Mouse (Mus musculus): Measurements from ENCODE around the gene Slc35a3. TPM values are rescaled to one million over a fixed set of nuclear protein-coding genes. Genes with fewer than 3 reads are reported as not detected.
"Not testable (repeated sequence)": the region's sequence is repeated elsewhere in the genome, so short reads cannot be mapped to it uniquely, and the experiment has no call there.

Slc35a3 gene
- polyA plus RNA-seq, 1 experiment from 2014 or later = 15.9 TPM

DNA sequence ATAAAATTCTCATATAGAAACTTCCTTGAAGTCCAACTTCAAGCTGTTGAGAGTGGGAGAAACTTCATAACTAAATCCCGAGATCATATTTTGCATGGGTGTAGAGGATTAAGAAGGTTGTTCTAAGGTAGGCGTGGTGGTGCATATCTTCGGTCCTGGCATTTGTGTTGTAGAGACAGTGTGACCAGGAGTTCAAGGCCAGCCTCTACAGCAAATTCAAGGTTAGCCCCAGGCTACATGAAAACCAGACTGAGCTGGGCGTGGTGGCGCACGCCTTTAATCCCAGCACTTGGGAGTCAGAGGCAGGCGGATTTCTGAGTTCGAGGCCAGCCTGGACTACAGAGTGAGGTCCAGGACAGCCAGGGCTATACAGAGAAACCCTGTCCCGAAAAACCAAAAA, 48.4 kb downstream of the Slc35a3 start:
- not testable (repeated sequence) for ATAC-seq (ENCODE audit: low FRiP score, low TSS enrichment)

DNA sequence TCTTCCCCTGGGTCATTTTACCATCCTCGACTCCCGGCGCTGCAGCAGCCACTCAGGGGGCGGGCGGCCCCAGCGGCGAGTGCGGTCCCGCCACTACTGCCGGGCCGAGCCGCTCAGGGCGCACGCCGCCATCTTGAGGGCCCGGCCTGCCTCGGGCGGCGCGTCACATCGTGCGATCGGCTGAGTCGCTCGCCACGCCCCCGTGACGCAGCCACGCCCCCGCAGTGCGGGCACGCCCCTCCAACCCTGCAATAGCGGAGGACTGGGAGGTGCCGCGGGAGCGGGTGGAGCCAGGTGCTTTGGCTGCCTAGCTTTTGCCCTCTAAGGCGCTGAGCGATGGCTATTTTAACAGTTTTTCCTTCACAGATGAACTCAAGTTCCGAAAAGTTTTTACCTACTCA, 50.2 kb downstream of the Slc35a3 start, which contains the start of gene Mfsd14a:
Gene Mfsd14a, minus strand, starts transcription at position 215 of the 401 bp plus-strand sequence.
- Histone ChIP-seq H3K36me3 (ENCODE audit: control insufficient read depth, insufficient read depth, low read length) (no peaks in the 10 kb centered on the region; the same call in 1 of the 2 replicates), H3K27me3 (ENCODE audit: control insufficient read depth, insufficient read depth, low read length) (no peaks in the 10 kb centered on the region), H3K4me3 (ENCODE audit: low read length) (peak within 1 kb of the TSS; percentile 98), H3K9me3 (ENCODE audit: control insufficient read depth, low read length) (no peaks in the 10 kb centered on the region), H3K4me1 (ENCODE audit: control insufficient read depth, insufficient read depth, low read length) (peaks cover 15% of the 10 kb centered on the region), H3K27ac (ENCODE audit: low read depth, low read length) (peak within 1 kb of the TSS; percentile 94), H3K9ac (ENCODE audit: low read depth, low read length) (peak within 1 kb of the TSS; percentile 99), H3K4me2 (replicated peaks; ENCODE audit: low read depth, low read length) (peak within 1 kb of the TSS; percentile 54)
- ATAC-seq (ENCODE audit: low FRiP score, low TSS enrichment) = peak; percentile 99
- under 1% methylated on average over 39 of the region's 39 CpGs for whole genome bisulfite sequencing

More for the DNA sequence above, 48.4 kb downstream of the Slc35a3 start:
- H3K4me1 ChIP-seq (ENCODE audit: control insufficient read depth, insufficient read depth, low read length) = peaks cover 15% of the 10 kb centered on the region
- H3K4me2 ChIP-seq (replicated peaks; ENCODE audit: low read depth, low read length); H3K4me3 ChIP-seq (ENCODE audit: low read length); H3K9ac ChIP-seq (ENCODE audit: low read depth, low read length); H3K9me3 ChIP-seq (ENCODE audit: control insufficient read depth, low read length); H3K36me3 ChIP-seq (ENCODE audit: control insufficient read depth, insufficient read depth, low read length); H3K27ac ChIP-seq (ENCODE audit: low read depth, low read length); H3K27me3 ChIP-seq (ENCODE audit: control insufficient read depth, insufficient read depth, low read length): not testable (repeated sequence)
- WGBS = 92% methylated on average over 9 of the region's 9 CpGs

DNA sequence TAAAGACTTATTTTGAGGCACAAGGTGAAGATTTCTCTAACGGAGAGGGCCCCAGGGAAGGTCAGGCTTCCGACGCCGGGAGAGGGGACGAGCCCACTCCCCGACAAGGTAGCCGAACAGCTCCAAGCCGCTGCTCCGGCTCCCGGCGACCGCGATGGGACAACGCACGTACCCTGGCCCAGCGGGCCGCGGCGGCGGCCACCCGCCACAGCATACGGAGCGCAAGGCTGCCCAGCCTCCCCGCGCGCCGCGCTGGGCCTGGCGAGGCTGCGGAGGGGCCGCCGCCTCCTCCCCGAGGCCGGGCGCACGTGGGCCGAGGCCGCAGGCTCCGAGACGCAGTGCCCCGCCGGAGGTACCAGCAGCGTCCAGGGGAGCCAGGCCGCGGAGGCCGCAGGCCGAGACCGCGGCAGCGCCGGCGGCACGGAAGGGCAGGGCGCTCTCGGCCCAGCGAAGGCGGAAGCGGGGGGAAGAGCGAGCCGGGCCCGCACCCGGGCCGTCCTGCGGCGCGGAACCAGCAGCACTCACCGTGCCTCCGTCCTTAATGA, 50.7 kb downstream of the Slc35a3 start:
- peak overlapping the region; percentile 98 for H3K4me3 ChIP-seq (ENCODE audit: low read length)
- WGBS = under 1% methylated on average over 59 of the region's 68 CpGs

DNA sequence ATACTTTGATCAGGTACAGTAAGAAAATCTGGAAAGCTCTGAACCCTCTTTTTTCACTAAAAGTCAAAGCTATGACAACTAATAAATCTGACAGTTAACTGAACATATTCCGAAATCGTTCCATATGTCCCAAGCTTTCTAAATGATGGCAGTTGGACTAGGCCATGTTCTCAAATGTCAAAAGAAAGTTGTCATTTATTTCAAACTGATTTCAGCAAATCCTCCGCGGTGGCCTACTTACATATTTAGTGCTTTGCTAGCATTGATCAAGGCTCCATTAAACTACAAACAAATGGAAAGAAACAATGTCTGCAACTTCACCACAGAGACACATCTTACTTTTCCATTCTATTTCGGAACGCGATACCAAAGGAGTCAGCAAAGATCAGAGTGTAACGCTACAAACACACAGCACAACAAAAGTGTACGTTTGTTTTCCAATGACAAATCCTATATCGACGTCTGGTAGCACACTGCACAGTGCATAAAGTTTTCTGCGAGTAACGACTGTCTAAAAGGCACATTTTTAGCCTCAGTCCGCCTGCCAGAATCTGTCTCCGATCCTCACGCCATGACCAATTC, 51.3 kb downstream of the Slc35a3 start:
- WGBS = 4% methylated on average over 16 of the region's 16 CpGs
- no peak for ATAC-seq (ENCODE audit: low FRiP score, low TSS enrichment)

More for the DNA sequence above, 50.7 kb downstream of the Slc35a3 start:
- Histone ChIP-seq H3K9me3 (ENCODE audit: control insufficient read depth, low read length) (no peaks in the 10 kb centered on the region), H3K27me3 (ENCODE audit: control insufficient read depth, insufficient read depth, low read length) (no peaks in the 10 kb centered on the region), H3K4me1 (ENCODE audit: control insufficient read depth, insufficient read depth, low read length) (peaks cover 15% of the 10 kb centered on the region), H3K36me3 (ENCODE audit: control insufficient read depth, insufficient read depth, low read length) (no peaks in the 10 kb centered on the region), H3K27ac (ENCODE audit: low read depth, low read length) (peak overlapping the region; percentile 94), H3K4me2 (replicated peaks; ENCODE audit: low read depth, low read length) (peak overlapping the region; percentile 54), H3K9ac (ENCODE audit: low read depth, low read length) (peak overlapping the region; percentile 99)
- peak; percentile 88 for ATAC-seq (ENCODE audit: low FRiP score, low TSS enrichment)

GRCm38 (mm10) chr3:116659856-116660430, 52.7 kb downstream of the Slc35a3 start:
- no peaks in the 10 kb centered on the region for H3K36me3 ChIP-seq (ENCODE audit: control insufficient read depth, insufficient read depth, low read length)
- 80% methylated on average over 13 of the region's 13 CpGs for WGBS
- H3K9me3 ChIP-seq (ENCODE audit: control insufficient read depth, low read length) = no peaks in the 10 kb centered on the region
- no peak overlapping the region for H3K27ac ChIP-seq (ENCODE audit: low read depth, low read length)
- no peak overlapping the region for H3K4me3 ChIP-seq (ENCODE audit: low read length)
- no peaks in the 10 kb centered on the region for H3K27me3 ChIP-seq (ENCODE audit: control insufficient read depth, insufficient read depth, low read length)
- H3K9ac ChIP-seq (ENCODE audit: low read depth, low read length) = no peak overlapping the region
- no peak for ATAC-seq (ENCODE audit: low FRiP score, low TSS enrichment)
- no peak overlapping the region for H3K4me2 ChIP-seq (replicated peaks; ENCODE audit: low read depth, low read length)
- H3K4me1 ChIP-seq (ENCODE audit: control insufficient read depth, insufficient read depth, low read length) = peaks cover 15% of the 10 kb centered on the region

More for the DNA sequence above, 51.3 kb downstream of the Slc35a3 start:
- H3K9me3 ChIP-seq (ENCODE audit: control insufficient read depth, low read length) = no peaks in the 10 kb centered on the region
- H3K4me1 ChIP-seq (ENCODE audit: control insufficient read depth, insufficient read depth, low read length) = peaks cover 15% of the 10 kb centered on the region
- peak overlapping the region; percentile 94 for H3K27ac ChIP-seq (ENCODE audit: low read depth, low read length)
- H3K9ac ChIP-seq (ENCODE audit: low read depth, low read length) = peak overlapping the region; percentile 99
- no peaks in the 10 kb centered on the region for H3K27me3 ChIP-seq (ENCODE audit: control insufficient read depth, insufficient read depth, low read length)
- peak overlapping the region; percentile 54 for H3K4me2 ChIP-seq (replicated peaks; ENCODE audit: low read depth, low read length)
- peak overlapping the region; percentile 98 for H3K4me3 ChIP-seq (ENCODE audit: low read length)
- no peaks in the 10 kb centered on the region for H3K36me3 ChIP-seq (ENCODE audit: control insufficient read depth, insufficient read depth, low read length)

- Histone ChIP-seq H3K9ac (ENCODE audit: low read depth, low read length) (no peak overlapping the region), H3K27ac (ENCODE audit: low read depth, low read length) (no peak overlapping the region), H3K36me3 (ENCODE audit: control insufficient read depth, insufficient read depth, low read length) (no peaks in the 10 kb centered on the region), H3K4me3 (ENCODE audit: low read length) (no peak overlapping the region), H3K4me1 (ENCODE audit: control insufficient read depth, insufficient read depth, low read length) (peaks cover 15% of the 10 kb centered on the region), H3K27me3 (ENCODE audit: control insufficient read depth, insufficient read depth, low read length) (no peaks in the 10 kb centered on the region), H3K9me3 (ENCODE audit: control insufficient read depth, low read length) (no peaks in the 10 kb centered on the region), H3K4me2 (replicated peaks; ENCODE audit: low read depth, low read length) (no peak overlapping the region)
- no peak for ATAC-seq (ENCODE audit: low FRiP score, low TSS enrichment)
- WGBS = 76% methylated on average over 15 of the region's 15 CpGs
Measured at GRCm38 (mm10) chr3:116658928-116659565, 53.6 kb downstream of the Slc35a3 start.

- no peak overlapping the region for H3K4me3 ChIP-seq (ENCODE audit: low read length)
- no peaks in the 10 kb centered on the region for H3K9me3 ChIP-seq (ENCODE audit: control insufficient read depth, low read length)
- peaks cover 15% of the 10 kb centered on the region for H3K4me1 ChIP-seq (ENCODE audit: control insufficient read depth, insufficient read depth, low read length)
- H3K9ac ChIP-seq (ENCODE audit: low read depth, low read length) = no peak overlapping the region
- H3K27ac ChIP-seq (ENCODE audit: low read depth, low read length) = no peak overlapping the region
- H3K36me3 ChIP-seq (ENCODE audit: control insufficient read depth, insufficient read depth, low read length) = no peaks in the 10 kb centered on the region
- WGBS = 74% methylated on average over 7 of the region's 7 CpGs
- ATAC-seq (ENCODE audit: low FRiP score, low TSS enrichment) = no peak
- no peak overlapping the region for H3K4me2 ChIP-seq (replicated peaks; ENCODE audit: low read depth, low read length)
- no peaks in the 10 kb centered on the region for H3K27me3 ChIP-seq (ENCODE audit: control insufficient read depth, insufficient read depth, low read length)
Measured at GRCm38 (mm10) chr3:116656184-116656965, 56.3 kb downstream of the Slc35a3 start.

DNA sequence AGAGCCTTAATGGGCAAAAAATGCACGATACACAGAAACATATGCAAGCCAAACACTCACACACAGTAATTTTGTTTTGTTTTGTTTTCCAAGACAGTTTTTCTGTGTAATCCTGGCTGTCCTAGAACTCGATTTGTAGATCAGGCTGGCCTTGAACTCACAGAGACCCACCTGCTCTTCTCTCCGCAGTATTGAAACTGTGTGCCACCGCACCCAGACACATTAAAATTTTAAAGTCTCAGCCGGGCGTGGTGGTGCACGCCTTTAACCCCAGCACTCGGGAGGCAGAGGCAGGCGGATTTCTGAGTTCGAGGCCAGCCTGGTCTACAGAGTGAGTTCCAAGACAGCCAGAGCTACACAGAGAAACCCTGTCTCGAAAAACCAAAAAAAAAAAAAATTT, 58.6 kb downstream of the Slc35a3 start:
- not testable (repeated sequence) for H3K4me1 ChIP-seq (ENCODE audit: control insufficient read depth, insufficient read depth, low read length); H3K27ac ChIP-seq (ENCODE audit: low read depth, low read length); H3K36me3 ChIP-seq (ENCODE audit: control insufficient read depth, insufficient read depth, low read length); H3K4me2 ChIP-seq (replicated peaks; ENCODE audit: low read depth, low read length); H3K9ac ChIP-seq (ENCODE audit: low read depth, low read length); H3K4me3 ChIP-seq (ENCODE audit: low read length); H3K27me3 ChIP-seq (ENCODE audit: control insufficient read depth, insufficient read depth, low read length); ATAC-seq (ENCODE audit: low FRiP score, low TSS enrichment); H3K9me3 ChIP-seq (ENCODE audit: control insufficient read depth, low read length)
- 95% methylated on average over 11 of the region's 11 CpGs for WGBS

All from kidney, embryonic 14.5 days (tissue).